Comparison of ENCODE assay signal across 24 mouse cellular contexts in genomic region chr8:125576127-125576526, GRCm38 (mm10). TPM values are rescaled to one million over a fixed set of nuclear protein-coding genes. Genes with fewer than 3 reads are reported as not detected.
A peak's percentile ranks its signal among the peaks of the same experiment; 100 is the strongest.
DNase-seq lines count a peak whose midpoint lies in the region; ATAC-seq and TF ChIP-seq lines count a peak whose summit lies in the region.
"Had no signal": no experiment of that assay in that cellular context is flagged by ENCODE, and none has a peak within 500 bp of the region (broad histone marks: within the 10 kb centered on the region; RNA-seq: fewer than 3 reads in every experiment).

No protein-coding gene starts in this region.

- TF ChIP-seq POLR2A in bone marrow macrophage, adult 2 months (IDR thresholded peaks at IDR 0.05; ENCODE audit: borderline replicate concordance, low read depth, low read length): no peak

- 50% methylated on average over 4 of the region's 4 CpGs for WGBS in macrophage (ENCODE audit: missing documents)
- 88% methylated on average over 4 of the region's 4 CpGs for WGBS in intestine, embryonic 15.5 days

- peak overlapping the region; percentile 65 for H3K27ac ChIP-seq in bone marrow macrophage, adult 2 months (ENCODE audit: insufficient read depth, low read depth, low read length)
- H3K27ac ChIP-seq in macrophage: peak overlapping the region; percentile 15
- no peak overlapping the region for H3K27ac ChIP-seq in intestine, embryonic 15.5 days
- H3K27ac ChIP-seq: embryonic facial prominence, embryonic 13.5 days; embryonic facial prominence, embryonic 15.5 days; forebrain, embryonic 10.5 days; forebrain, embryonic 12.5 days had no signal

- DNase-seq in testis, postnatal 14 days (ENCODE audit: low spot score): no peak
- no peak for DNase-seq in left cerebral cortex, adult 18-20 months (ENCODE audit: low spot score in 2 of 2)
- DNase-seq: adrenal gland, adult 2 months; adrenal gland, postnatal 10 days; adrenal gland, postnatal 25 days; cerebellum, adult 11-12 months; cerebellum, adult 2 months; cerebellum, adult 9-10 months; cerebellum, postnatal 10 days; cerebellum, postnatal 25 days; embryo, embryonic 11 days had no signal

- H3K36me3 ChIP-seq in macrophage (ENCODE audit: inconsistent target): no peaks in the 10 kb centered on the region
- H3K36me3 ChIP-seq in intestine, embryonic 15.5 days: no peaks in the 10 kb centered on the region
- H3K36me3 ChIP-seq: embryonic facial prominence, embryonic 13.5 days; embryonic facial prominence, embryonic 15.5 days; forebrain, embryonic 10.5 days; forebrain, embryonic 12.5 days had no signal

- no peaks in the 10 kb centered on the region for H3K79me2 ChIP-seq in macrophage (ENCODE audit: inconsistent target)

- H3K27me3 ChIP-seq in intestine, embryonic 15.5 days (replicated peaks): no peaks in the 10 kb centered on the region
- H3K27me3 ChIP-seq: embryonic facial prominence, embryonic 15.5 days had no signal

- no peak overlapping the region for H3K4me3 ChIP-seq in bone marrow macrophage, adult 2 months (ENCODE audit: insufficient read depth, low read length)
- H3K4me3 ChIP-seq in macrophage (ENCODE audit: inconsistent target): no peak overlapping the region
- H3K4me3 ChIP-seq in intestine, embryonic 15.5 days (replicated peaks): no peak overlapping the region
- H3K4me3 ChIP-seq: embryonic facial prominence, embryonic 13.5 days; embryonic facial prominence, embryonic 15.5 days; erythroblast, embryonic 14.5 days; forebrain, embryonic 10.5 days; forebrain, embryonic 12.5 days had no signal

- TF ChIP-seq CTCF in bone marrow macrophage, adult 2 months (IDR thresholded peaks at IDR 0.05; ENCODE audit: low read depth, low read length): no peak

- no peak overlapping the region for H3K4me2 ChIP-seq in intestine, embryonic 15.5 days (replicated peaks)
- H3K4me2 ChIP-seq: embryonic facial prominence, embryonic 13.5 days; embryonic facial prominence, embryonic 15.5 days; forebrain, embryonic 12.5 days had no signal

- H3K9ac ChIP-seq in intestine, embryonic 15.5 days: no peak overlapping the region
- H3K9ac ChIP-seq: embryonic facial prominence, embryonic 13.5 days; embryonic facial prominence, embryonic 15.5 days; forebrain, embryonic 12.5 days had no signal

- H3K9me3 ChIP-seq in intestine, embryonic 15.5 days: no peaks in the 10 kb centered on the region
- H3K9me3 ChIP-seq: embryonic facial prominence, embryonic 15.5 days; forebrain, embryonic 10.5 days had no signal

- peak; percentile 57; the same call in 1 of the 2 replicates for ATAC-seq in common myeloid progenitor, adult 5-6 weeks (replicated peaks; ENCODE audit: low read depth, poor library complexity, severe bottlenecking)
- peak; percentile 51 for ATAC-seq in megakaryocyte progenitor cell, adult 5-6 weeks (replicated peaks; ENCODE audit: poor library complexity)
- no peak for ATAC-seq in intestine, embryonic 15.5 days
- ATAC-seq: forebrain, embryonic 14.5 days; forebrain, embryonic 16.5 days had no signal

- H3K4me1 ChIP-seq in bone marrow macrophage, adult 2 months (ENCODE audit: control insufficient read depth, insufficient read depth, low read length): peaks cover 21% of the 10 kb centered on the region
- H3K4me1 ChIP-seq in intestine, embryonic 15.5 days (replicated peaks): no peaks in the 10 kb centered on the region; the same call in 1 of the 2 replicates
- H3K4me1 ChIP-seq: embryonic facial prominence, embryonic 13.5 days; embryonic facial prominence, embryonic 15.5 days; forebrain, embryonic 10.5 days; forebrain, embryonic 12.5 days had no signal

RNA-seq across cellular contexts. Expression of gene Sipa1l2, which starts 6.5 kb away (rescaled TPM):
- 7.1 and 9.1 TPM in 2 replicates for polyA plus RNA-seq in bone marrow macrophage, adult 2 months (2012; ENCODE audit: insufficient read depth, insufficient read length, missing spikeins)
- 0.53 and 1.1 TPM in 2 replicates for total RNA-seq in common myeloid progenitor, adult 5-6 weeks (2017)
- total RNA-seq in macrophage (2018; cell fraction: chromatin; rRNA removed): 100 to 1,000 TPM in 6 of 26 experiments, 10 to 100 TPM in 20; 35.9 to 288 (median 61.1) TPM
- total RNA-seq in macrophage (2018; cell fraction: cytosol; rRNA removed): 10 to 100 TPM in 16 of 26 experiments, 1 to 10 TPM in 10; 7.6 to 27.7 (median 12.0) TPM
- 100 to 1,000 TPM in 1 of 26 experiments, 10 to 100 TPM in 25; 16.0 to 103 (median 36.0) TPM for total RNA-seq in macrophage (2018; cell fraction: nucleus; rRNA removed)
- polyA plus RNA-seq in macrophage (2018): 7.2 to 21.6 TPM (median 7.7 TPM) in 3 replicates
- total RNA-seq in megakaryocyte progenitor cell, adult 5-6 weeks (2015): 0.84 and 1.5 TPM in 2 replicates
- total RNA-seq in megakaryocyte progenitor cell, adult 5-6 weeks (2017): 2.0 and 2.3 TPM in 2 replicates
- polyA plus RNA-seq in intestine, embryonic 15.5 days (2015; fragmentation: Nextera tagmentation; extraction: Ambion mirVana): 7.4 and 7.6 TPM in 2 replicates
- total RNA-seq in left cerebral cortex, adult 18-20 months (2021): 10 to 100 TPM; 42.4 to 43.1 TPM
- total RNA-seq: MEL had no signal

Comparison
In these comparisons a context has a peak if more than half of its experiments do, and no peak if none do; other contexts are left out.
1. RNA of gene Sipa1l2, which starts 6.5 kb away (total RNA-seq): 42.4 to 43.1 TPM in left cerebral cortex, adult 18-20 months; 0.84 to 2.3 TPM in megakaryocyte progenitor cell, adult 5-6 weeks and 0.53 to 1.1 TPM in common myeloid progenitor, adult 5-6 weeks; every median in the first group is over 10 times any median in the second.